Mouse (Mus musculus): Measurements from ENCODE around the gene Hsf5.

Gene Hsf5

DNA sequence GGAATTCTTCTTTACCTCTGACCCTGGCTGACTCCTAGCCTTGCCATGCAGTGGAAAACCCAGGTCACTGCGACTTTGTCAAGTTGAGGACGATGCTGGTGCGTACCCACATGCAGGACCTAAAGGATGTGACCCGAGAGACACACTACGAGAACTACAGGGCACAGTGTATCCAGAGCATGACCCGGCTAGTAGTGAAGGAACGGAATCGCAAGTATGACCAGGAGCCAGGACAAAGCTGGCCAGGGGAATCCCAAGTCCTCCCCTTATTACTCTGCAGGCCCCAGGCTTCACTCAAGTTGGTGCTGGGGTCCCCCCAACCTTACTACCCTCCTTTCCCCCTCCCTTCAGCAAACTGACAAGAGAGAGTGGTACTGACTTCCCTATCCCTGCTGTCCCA is 27.4 kb upstream of the Hsf5 start:
- no peak for DNase-seq (ENCODE audit: extremely low spot score, low read depth, low spot score)

DNA sequence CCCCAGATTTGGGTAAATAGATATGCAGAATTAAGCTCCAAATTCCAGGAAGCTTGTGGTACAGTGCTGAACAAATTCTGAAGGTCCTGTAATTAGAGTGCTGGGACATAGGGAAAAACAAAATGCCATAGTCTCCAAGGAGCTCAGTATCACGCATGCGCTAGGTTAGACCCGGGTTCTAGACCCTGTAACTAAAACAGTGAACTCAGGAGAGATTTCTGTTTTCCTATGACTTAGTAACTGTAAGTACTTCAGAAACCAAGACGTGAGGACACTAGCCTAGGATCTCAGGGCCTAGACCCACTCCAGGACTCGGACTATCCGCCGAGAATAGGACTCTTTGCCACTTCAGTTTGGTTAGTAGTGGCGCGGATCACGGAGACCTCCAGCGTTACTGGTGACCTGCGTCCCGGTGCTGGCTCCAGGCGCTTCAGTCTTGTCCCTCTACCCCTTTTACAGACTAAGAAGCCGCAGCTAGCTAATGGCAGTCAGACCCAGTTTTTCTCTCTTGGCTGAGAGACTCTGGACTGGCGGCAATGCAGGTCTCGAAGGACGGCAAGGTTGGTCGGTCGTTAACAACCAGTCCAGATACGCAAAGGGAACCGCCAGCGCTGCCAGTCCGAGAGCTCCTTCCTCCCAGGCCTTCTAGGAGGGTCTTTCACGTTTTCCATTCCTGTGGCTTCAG is 26.0 kb upstream of the Hsf5 start:
- DNase-seq (ENCODE audit: extremely low spot score, low read depth, low spot score), result no peak

- DNase-seq (ENCODE audit: extremely low spot score, low read depth, low spot score), result peak; percentile 95
These were observed 25.2 kb upstream of the Hsf5 start, which contains the start of gene Mtmr4 for GRCm38 (mm10) chr11:87591526-87592353. Gene Mtmr4 (plus strand): TSS chr11:87592162.

- DNase-seq (ENCODE audit: extremely low spot score, low read depth, low spot score), result no peak
These were observed 24.6 kb upstream of the Hsf5 start for GRCm38 (mm10) chr11:87592354-87592695.

DNA sequence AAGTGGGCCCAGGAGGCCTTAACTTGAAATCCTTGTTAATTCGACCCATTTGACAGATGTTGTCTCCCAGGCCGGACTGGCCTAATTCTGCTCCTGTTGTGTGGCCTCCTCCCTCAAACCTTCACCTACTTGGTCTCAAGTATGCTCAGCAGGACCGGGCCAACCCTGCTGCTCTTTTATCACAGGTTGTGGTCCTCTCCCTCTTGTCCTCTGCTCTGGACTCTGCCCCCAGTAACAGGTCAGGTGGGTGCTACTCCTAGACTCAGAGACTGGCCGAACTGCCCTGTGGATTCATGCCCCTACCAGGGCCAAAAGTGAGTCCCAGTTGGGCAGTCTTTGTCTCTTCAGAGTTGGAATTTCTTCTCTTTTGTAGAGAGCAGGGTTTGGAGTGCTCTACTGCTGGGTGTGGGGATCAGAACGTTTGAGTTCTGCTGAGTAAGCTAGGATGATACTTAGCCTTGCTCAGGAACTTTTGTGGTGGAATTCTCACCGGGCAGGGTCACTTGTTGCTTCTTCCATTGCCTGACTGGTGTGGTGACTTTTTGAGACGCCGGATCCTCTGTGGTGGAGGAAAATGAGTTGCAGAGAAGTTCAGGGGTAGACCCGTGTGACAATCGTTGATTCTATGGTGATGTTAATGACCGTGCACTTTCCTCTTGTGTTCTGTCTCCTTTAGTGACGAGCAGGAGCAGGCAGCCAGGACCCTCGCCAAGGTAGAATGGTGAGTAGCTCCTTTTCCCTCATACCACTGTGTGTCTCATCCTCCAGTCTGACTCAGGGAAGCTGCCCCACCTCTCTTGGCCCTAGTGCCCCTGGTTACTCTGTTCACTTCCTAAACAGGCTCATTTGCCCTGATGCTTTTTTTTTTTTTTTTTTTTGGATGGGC is 24.0 kb upstream of the Hsf5 start:
- no peak for DNase-seq (ENCODE audit: extremely low spot score, low read depth, low spot score)

DNA sequence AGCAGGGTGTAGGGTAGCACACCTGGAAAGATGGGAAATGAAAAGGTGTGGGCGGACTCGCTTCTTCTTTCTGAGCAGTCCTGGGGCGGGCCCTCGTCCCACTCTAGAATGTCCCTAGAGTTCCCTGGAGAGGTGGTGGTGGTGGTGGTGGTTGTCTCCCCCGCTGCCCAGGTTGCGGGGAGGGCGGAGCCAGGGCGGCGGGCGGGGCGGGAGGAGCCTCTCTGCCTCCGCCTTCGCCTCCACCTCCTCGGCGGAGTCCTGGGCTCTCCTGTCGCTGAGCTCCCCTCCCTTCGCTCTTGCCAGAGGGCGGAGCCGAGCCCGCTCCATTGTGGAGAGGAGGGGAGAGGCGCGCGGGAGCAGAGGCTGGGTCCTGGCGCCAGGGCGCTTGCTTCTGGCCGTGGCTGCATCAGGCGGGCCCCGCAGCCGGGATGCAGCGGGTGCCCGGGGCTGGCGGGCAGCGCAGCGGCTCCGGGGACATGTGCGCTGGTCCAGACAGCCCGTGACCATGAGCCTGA is 21.6 kb upstream of the Hsf5 start:
- DNase-seq (ENCODE audit: extremely low spot score, low read depth, low spot score), result no peak

- DNase-seq (ENCODE audit: extremely low spot score, low read depth, low spot score), result no peak
These were observed 21.0 kb upstream of the Hsf5 start for GRCm38 (mm10) chr11:87595976-87596375.

DNA sequence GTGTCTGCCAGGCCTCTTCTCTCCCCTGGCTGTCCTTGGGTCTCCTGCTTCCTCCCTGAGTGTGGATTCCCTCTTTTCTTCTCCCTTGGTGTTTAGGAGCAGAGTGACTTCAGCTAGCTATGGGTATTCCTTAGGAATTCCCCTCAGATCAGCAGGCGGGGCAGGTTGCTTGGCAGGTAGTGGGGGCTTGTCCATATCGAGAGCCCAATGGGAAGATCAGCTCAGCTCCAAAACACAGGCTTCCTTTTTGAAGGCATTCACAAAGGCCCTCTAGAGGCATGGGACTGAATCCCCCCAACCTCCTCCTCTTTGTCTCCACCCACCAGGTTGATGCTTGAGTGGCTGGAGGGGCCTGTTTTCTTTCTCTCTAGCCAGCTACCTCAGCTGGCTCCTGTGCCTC is 20.5 kb upstream of the Hsf5 start:
- DNase-seq (ENCODE audit: extremely low spot score, low read depth, low spot score), result no peak

- no peak for DNase-seq (ENCODE audit: extremely low spot score, low read depth, low spot score)
These were observed 19.9 kb upstream of the Hsf5 start for GRCm38 (mm10) chr11:87597061-87597460.

GRCm38 (mm10) chr11:87599395-87600089 is 17.4 kb upstream of the Hsf5 start:
- no peak for DNase-seq (ENCODE audit: extremely low spot score, low read depth, low spot score)

GRCm38 (mm10) chr11:87600322-87600853 is 16.6 kb upstream of the Hsf5 start:
- DNase-seq (ENCODE audit: extremely low spot score, low read depth, low spot score), result no peak

DNA sequence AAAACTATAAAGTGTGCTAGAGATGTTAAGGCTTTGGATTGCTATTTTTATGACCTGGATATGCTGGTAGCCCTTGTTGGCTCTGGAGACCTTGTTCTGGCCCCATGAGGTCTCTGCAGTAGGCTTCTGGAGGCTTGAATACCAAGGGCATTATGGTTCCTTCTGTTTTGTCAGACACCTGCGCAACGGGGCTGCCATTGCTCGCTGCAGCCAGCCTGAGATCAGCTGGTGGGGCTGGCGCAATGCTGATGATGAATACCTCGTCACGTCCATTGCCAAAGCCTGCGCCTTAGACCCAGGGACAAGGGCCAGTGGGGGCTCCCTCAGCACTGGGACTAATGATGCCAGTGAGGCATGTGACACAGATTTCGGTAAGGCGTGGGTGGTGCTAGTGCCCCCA is 14.7 kb upstream of the Hsf5 start:
- no peak for DNase-seq (ENCODE audit: extremely low spot score, low read depth, low spot score)

DNA sequence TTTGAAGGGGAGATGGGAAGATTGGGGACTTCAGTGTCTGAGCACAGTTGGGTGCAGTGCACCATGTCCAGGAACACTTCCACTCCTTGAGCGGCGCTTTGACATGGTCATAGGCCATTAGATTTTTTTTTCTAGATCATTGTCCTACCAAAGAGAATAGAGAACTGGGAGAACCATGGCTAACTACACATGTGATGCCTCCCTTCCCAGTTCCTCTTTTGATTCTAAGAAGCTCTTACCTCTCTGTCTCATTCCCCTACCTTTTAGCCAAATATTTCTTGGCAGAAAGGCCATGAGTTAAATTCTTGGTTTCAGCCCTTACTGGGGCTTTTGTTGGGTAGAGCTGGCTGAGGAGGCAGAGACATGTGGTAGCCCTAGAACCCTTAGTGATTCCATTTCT is 13.4 kb upstream of the Hsf5 start:
- no peak for DNase-seq (ENCODE audit: extremely low spot score, low read depth, low spot score)

DNA sequence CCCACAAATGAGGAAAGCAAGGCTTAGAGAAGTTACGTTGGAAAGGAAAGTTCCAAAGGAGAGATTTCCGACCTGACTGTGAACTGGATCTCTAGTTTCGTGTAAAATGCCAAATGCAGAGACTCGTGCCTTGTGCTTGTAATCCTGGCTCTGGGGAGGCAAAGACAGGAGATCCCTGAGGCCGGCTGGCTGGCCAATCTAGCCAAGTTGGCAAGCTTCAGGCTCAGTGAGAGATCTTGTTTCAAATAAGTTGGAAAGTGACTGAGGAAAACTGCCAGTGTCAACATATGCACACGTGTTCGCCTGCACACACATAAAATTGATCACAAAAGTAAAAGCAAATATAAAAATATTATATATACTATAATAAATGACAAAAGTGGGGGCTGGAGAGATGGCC is 7.7 kb upstream of the Hsf5 start:
- DNase-seq (ENCODE audit: extremely low spot score, low read depth, low spot score), result no peak

DNA sequence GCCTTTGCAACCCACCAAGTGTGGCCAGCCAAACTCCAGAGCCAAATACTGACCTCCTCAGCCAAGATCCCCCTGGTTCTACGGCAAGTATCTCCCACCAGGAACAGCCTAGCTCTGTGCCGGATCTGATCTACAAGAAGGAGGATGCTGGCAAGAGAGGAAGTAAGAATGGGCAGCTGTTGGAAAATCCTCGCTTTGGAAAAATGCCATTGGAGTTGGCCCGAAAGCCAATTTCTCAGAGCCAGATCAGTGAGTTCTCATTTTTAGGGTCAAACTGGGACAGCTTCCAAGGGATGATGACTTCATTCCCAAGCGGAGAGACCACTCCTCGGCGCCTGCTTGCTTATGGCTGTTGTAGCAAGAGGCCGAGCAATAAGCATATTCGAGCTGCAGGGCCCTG is 5.4 kb upstream of the Hsf5 start:
- DNase-seq (ENCODE audit: extremely low spot score, low read depth, low spot score), result no peak

DNA sequence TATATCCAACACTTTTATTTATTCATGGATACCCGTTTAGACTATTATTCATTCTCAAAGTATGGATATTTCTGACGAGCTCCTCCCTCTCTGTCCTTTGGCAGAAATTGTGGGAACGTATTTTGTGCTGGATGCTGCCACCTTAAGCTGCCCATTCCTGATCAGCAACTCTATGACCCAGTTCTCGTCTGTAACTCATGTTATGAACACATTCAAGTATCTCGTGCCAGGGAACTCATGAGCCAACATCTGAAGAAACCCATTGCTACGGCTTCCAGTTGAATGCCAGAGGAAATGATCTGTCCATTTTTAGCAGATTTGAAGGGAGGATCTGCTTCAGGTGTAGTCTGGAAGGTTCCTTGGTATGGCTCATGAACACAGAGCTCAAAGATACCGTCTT is 3.0 kb upstream of the Hsf5 start:
- no peak for DNase-seq (ENCODE audit: extremely low spot score, low read depth, low spot score)

GRCm38 (mm10) chr11:87615551-87615950 is 1.4 kb upstream of the Hsf5 start:
- no peak for DNase-seq (ENCODE audit: extremely low spot score, low read depth, low spot score)

DNA sequence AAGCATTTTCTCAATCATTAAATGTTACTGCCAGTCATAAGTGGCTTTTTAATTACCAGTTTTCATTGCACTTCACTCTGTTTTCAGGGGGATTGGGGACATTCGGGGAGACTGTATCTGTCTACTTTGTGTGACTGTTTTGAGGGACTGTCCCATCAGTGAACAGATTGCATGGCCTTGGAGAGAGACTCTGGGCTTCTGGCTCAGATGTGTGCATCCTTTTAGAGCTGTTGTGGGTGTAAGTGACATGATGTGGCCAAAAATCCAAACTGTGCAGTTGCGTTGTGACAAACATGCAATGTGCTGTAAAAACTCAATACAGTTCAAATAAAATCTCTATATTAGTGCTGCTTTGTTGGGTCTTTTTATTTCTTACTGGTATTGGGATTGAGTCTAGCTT is 1.0 kb upstream of the Hsf5 start:
- DNase-seq (ENCODE audit: extremely low spot score, low read depth, low spot score), result no peak

DNA sequence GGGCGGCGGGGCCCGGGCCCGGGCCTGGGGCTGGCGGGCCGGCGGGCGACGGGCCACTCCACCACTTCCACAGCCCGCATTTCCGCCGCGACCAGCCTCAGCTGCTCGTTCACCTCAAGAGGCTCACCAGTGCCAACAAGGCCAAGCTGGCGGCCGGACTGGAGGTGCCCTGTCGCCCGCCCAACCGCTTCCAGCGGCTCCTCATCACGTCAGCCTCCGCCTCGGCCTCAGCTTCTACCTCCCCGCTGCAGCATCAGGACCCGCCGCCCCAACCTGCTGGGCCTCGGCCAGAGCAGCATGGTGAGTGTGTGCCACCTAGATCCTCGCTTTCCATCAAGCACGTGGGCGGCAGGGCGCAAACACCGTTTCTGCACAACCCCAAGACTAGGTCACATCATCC is 642 bp downstream of the Hsf5 start:
- no peak for DNase-seq (ENCODE audit: extremely low spot score, low read depth, low spot score)

- DNase-seq (ENCODE audit: extremely low spot score, low read depth, low spot score), result no peak
These were observed 6.2 kb downstream of the Hsf5 start for GRCm38 (mm10) chr11:87623160-87623559.

GRCm38 (mm10) chr11:87629859-87630258 is 12.9 kb downstream of the Hsf5 start:
- DNase-seq (ENCODE audit: extremely low spot score, low read depth, low spot score), result no peak

Data from hindlimb bud, embryonic 11.5 days (tissue).